Mouse (Mus musculus) stomach, embryonic 16.5 days (tissue): ENCODE results near the gene Whamm. TPM values are rescaled to one million over a fixed set of nuclear protein-coding genes. Genes with fewer than 3 reads are reported as not detected.

Experiments used
- ATAC-seq: fragments of 200-750 bp; cut with Nextera tagmentation; 2 replicates; pipeline ENCODE4 v1.8.0; 2017; ENCODE audit warnings: moderate number of reproducible peaks, moderate TSS enrichment; ENCODE audit not compliant: insufficient read depth, low FRiP score
- H3K27ac ChIP-seq: fragments of 300-500 bp; sonication (generic); 2 replicates; pipeline ENCODE4 v1.5.1; 2014; ENCODE audit warnings: low read length
- H3K27me3 ChIP-seq: fragments of 300-500 bp; sonication (generic); 2 replicates; pipeline ENCODE4 v1.6.1; 2014; ENCODE audit warnings: low read length, control low read depth, mixed read lengths; ENCODE audit not compliant: control insufficient read depth, insufficient read depth
- H3K36me3 ChIP-seq: fragments of 300-500 bp; sonication (generic); 2 replicates; pipeline ENCODE4 v1.6.1; 2014; ENCODE audit warnings: low read length; ENCODE audit not compliant: control insufficient read depth, insufficient read depth
- H3K4me1 ChIP-seq: fragments of 300-500 bp; sonication (generic); 2 replicates; pipeline ENCODE4 v1.6.1; 2014; ENCODE audit warnings: low read length, control low read depth, mixed read lengths; ENCODE audit not compliant: control insufficient read depth, insufficient read depth
- H3K4me2 ChIP-seq: fragments of 300-500 bp; sonication (generic); 2 replicates; pipeline ENCODE4 v1.6.1; 2014; ENCODE audit warnings: low read depth, low read length, mixed read lengths
- H3K4me3 ChIP-seq: fragments of 300-500 bp; sonication (generic); replicated peaks from 2 replicates; pipeline ENCODE4 v1.5.1; 2014; ENCODE audit warnings: mild to moderate bottlenecking, low read length
- H3K9ac ChIP-seq: fragments of 300-500 bp; sonication (generic); 2 replicates; pipeline ENCODE4 v1.6.1; 2014; ENCODE audit warnings: low read length
- H3K9me3 ChIP-seq: fragments of 300-500 bp; sonication (generic); replicated peaks from 2 replicates; pipeline ENCODE4 v1.6.1; 2016; ENCODE audit warnings: low read length, control low read depth; ENCODE audit not compliant: control insufficient read depth
- WGBS: fragments of 180-500 bp; shearing (Covaris S2); extraction: QIAGEN DNeasy Blood & Tissue Kit; methylation state at CpG from one replicate; pipeline ENCODE4 v1.1.7; 2014; 5-methylcytosine and 5-hydroxymethylcytosine counted together
- polyA plus RNA-seq: library from polyadenylated mRNA; unstranded; fragments of >200 nt; fragmentation: Nextera tagmentation; extraction: Ambion mirVana; gene quantifications from 2 replicates; pipeline ENCODE4 v1.2.1, GENCODE M21; 2015

Whamm gene
- polyA plus RNA-seq, 1 experiment from 2014 or later: 1.4 TPM

DNA sequence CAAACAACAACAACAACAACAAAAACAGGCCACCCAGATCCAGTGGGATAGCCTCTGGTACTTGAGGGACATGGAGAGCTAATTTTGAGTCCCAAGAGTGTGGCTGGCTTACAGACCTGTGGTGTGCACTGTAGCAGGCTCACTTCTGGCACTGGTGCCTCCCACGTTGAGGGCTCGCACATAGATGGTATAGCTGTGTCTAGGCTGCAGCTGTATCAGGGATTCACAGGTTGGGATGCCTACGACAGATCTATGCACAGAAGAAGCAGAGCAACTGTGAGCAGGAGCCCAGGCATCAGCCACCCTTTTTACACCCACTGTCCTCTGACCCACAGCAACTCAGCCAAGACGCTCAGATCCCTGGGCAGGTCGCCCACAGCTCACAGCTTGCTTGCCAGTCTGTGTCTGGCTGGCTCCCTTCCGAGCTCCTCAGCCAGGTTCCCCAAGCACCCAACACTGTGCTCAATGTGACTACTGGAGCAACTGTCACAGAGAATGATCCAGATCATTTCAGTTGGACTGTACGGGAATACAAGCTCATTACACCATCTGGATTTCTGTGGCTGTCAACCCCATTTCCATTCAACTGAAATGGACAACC, 29.0 kb upstream of the Whamm start:
- Histone ChIP-seq H3K36me3 (no peaks in the 10 kb centered on the region), H3K4me2 (no peak overlapping the region), H3K9ac (no peak overlapping the region), H3K27me3 (no peaks in the 10 kb centered on the region), H3K4me3 (no peak overlapping the region), H3K27ac (no peak overlapping the region), H3K9me3 (no peaks in the 10 kb centered on the region), H3K4me1 (no peaks in the 10 kb centered on the region)
- 90% methylated on average over 7 of the region's 7 CpGs for WGBS
- ATAC-seq: no peak

DNA sequence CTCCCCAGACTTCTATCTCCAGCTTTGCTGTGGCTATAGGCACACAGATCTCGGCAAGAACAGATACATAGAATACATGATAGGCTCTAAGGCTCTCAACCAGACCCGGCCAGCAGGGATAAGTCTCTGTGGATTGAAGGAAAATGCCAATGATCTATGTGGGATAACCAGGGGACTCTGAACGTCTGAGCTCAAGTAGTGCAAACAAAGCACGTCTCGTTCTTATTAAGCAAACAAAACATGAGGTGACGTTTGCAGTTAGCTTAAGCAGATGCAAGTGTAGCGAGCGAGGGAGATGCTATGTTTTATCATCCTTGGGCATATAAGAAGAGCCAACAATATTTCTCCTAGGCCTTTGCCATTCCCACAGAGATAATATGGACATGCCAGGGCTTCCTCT, 28.1 kb upstream of the Whamm start:
- Histone ChIP-seq H3K27ac (no peak overlapping the region), H3K36me3 (no peaks in the 10 kb centered on the region), H3K9me3 (no peaks in the 10 kb centered on the region), H3K9ac (no peak overlapping the region), H3K4me2 (no peak overlapping the region), H3K4me1 (no peaks in the 10 kb centered on the region), H3K27me3 (no peaks in the 10 kb centered on the region), H3K4me3 (no peak overlapping the region)
- WGBS: 55% methylated on average over 8 of the region's 8 CpGs
- ATAC-seq: no peak

DNA sequence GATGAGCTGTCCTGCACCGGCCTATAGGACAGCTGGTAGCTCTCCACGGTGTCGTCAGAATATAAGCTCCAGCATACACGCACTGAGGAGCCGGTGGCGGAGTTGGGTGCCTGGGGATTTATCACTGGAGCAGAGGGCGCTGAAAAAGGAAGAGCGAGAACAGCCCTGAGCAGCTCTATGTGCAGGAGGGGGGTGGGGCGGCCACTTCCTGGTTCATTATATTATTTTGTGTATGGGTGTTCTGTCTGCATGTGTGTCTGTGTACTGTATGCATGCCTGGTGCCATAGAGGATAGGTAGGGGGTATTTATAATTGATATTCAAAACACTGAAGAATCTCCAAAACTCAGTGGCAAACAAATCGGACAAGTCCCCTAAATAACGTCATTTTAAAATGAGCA, 22.2 kb upstream of the Whamm start:
- H3K9ac ChIP-seq: 0 out of 2 replicates have a peak overlapping the region, but pooled peaks have one; percentile 5
- no peaks in the 10 kb centered on the region for H3K27me3 ChIP-seq
- H3K4me1 ChIP-seq: no peaks in the 10 kb centered on the region
- 58% methylated on average over 11 of the region's 11 CpGs for WGBS
- H3K27ac ChIP-seq: no peak overlapping the region
- H3K4me2 ChIP-seq: no peak overlapping the region
- no peak for ATAC-seq
- no peak overlapping the region for H3K4me3 ChIP-seq
- no peaks in the 10 kb centered on the region for H3K36me3 ChIP-seq
- no peaks in the 10 kb centered on the region for H3K9me3 ChIP-seq

DNA sequence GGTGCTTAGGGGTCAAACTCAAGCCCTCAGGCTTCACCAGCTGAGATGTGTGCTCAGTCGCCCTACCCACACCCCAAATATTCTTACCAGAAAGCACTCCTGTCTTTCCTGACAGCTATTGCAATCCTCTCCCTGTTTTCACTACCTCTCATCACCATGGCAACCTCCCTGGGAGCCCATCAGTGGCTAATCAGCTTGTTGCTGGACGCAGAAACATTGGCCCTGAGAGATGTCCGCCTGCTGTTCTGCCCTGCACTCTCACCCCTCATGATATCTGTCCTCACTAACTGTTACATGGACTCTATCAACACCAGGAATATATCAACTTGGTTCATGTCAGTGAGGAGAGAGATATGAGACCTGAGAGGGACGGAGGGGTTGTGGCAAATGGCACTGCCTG, 17.5 kb upstream of the Whamm start:
- Histone ChIP-seq H3K27ac (no peak overlapping the region), H3K9ac (no peak overlapping the region), H3K27me3 (no peaks in the 10 kb centered on the region), H3K4me2 (no peak overlapping the region), H3K9me3 (no peaks in the 10 kb centered on the region), H3K4me1 (no peaks in the 10 kb centered on the region), H3K4me3 (no peak overlapping the region), H3K36me3 (no peaks in the 10 kb centered on the region)
- WGBS: 65% methylated on average over 4 of the region's 4 CpGs
- no peak for ATAC-seq

DNA sequence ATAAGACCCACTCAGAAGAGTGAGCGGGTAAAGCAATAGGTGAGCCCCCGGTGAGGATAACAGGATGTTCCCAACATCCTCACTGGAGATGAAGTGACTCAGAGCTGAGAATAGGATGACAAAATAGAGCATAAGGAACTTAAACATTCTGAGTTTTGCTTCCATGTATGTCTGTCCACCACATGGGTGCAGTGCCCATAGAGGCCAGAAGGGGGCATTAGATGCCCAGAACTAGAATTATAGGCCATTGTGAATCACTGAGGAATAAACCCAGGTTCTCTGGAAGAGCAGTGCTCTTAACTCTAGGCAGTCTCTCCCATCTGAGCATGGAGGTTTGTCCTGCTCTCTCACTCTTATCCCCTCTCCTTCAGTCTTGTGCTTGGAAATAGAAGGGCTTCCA, 16.7 kb upstream of the Whamm start:
- WGBS: 83% methylated on average over 2 of the region's 2 CpGs
- no peak overlapping the region for H3K4me2 ChIP-seq

DNA sequence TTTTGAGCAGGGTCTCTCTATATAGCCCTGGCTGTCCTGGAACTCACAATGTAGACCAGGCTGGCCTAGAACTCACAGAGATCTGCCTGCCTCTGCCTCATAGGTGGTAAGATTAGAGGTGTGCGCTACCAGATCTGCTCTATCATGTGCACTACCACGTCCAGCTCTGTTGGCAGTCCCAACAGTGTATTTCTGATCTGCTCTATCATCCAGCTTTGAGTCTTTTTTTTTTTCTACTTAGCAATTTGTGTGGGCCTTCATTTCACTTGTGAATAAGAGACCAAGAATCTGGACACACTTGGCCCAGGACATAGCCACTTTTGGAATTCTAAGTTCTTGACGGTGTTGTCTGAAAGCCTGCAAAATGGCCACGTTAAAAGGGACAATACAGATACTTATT, 14.2 kb upstream of the Whamm start:
- H3K27ac ChIP-seq: no peak overlapping the region

More for the DNA sequence above, 16.7 kb upstream of the Whamm start:
- no peak overlapping the region for H3K9ac ChIP-seq
- H3K4me3 ChIP-seq: no peak overlapping the region
- no peaks in the 10 kb centered on the region for H3K36me3 ChIP-seq
- no peak overlapping the region for H3K27ac ChIP-seq
- H3K9me3 ChIP-seq: no peaks in the 10 kb centered on the region
- H3K27me3 ChIP-seq: no peaks in the 10 kb centered on the region
- no peaks in the 10 kb centered on the region for H3K4me1 ChIP-seq
- ATAC-seq: no peak

DNA sequence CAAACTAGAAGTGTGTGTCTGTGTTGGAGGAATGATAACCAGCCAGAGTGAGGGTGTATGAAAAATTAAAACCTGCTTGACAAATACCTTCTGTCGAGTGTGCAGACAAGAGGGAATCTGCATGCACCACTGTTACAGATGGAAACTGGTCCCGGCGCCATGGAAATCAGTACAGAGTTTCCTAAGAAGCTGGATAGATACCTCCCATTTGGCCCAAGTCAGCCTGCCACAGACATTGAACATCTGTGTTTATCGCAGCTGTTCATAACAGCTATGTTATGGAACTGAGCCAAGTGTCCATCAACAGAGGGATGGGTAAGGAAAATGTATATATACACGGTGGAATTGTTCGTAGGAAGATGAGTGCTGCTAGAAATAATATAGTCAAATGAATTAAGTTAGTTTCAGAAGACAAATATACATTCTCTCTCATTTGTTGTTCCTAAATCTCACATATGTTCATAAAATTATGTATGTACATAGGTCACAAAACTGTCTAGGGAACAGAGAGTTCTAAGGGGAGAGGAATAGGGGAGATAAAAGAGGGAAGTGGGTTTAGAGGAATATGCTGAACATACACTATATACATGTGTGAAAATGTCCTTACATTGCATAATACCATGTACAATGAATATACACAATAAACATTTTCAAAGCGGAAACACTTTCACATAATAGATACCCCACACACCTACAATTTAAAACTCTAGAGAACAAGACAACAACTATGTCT, 13.6 kb upstream of the Whamm start:
- no peak overlapping the region for H3K9ac ChIP-seq
- H3K4me2 ChIP-seq: no peak overlapping the region
- H3K9me3 ChIP-seq: no peaks in the 10 kb centered on the region
- no peak overlapping the region for H3K4me3 ChIP-seq
- 49% methylated on average over 7 of the region's 7 CpGs for WGBS
- no peak for ATAC-seq
- H3K4me1 ChIP-seq: no peaks in the 10 kb centered on the region
- H3K36me3 ChIP-seq: no peaks in the 10 kb centered on the region
- H3K27ac ChIP-seq: no peak overlapping the region
- no peaks in the 10 kb centered on the region for H3K27me3 ChIP-seq

More for the DNA sequence above, 14.2 kb upstream of the Whamm start:
- Histone ChIP-seq H3K4me3 (no peak overlapping the region), H3K9ac (no peak overlapping the region), H3K9me3 (no peaks in the 10 kb centered on the region), H3K36me3 (no peaks in the 10 kb centered on the region), H3K4me1 (no peaks in the 10 kb centered on the region), H3K4me2 (no peak overlapping the region), H3K27me3 (no peaks in the 10 kb centered on the region)
- ATAC-seq: no peak
- 59% methylated on average over 4 of the region's 4 CpGs for WGBS

DNA sequence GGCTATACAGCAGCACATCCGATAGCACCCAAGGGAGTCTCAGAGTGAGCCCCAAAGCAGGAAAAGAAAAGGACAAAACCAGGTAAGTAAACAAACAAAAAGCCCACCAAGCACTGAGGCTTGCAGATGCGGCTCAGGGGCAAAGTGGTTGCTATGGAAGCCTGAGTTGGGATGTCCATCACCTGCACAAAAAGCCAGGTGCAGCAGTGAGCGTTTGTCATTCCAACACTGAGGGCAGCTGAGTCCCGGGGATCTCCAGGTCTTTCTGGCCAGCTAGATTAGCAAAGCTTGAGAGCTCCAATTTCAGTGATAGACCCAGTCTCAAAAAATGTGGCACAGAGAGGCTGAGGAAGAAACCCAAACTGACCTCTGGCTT, 13.1 kb upstream of the Whamm start:
- ATAC-seq: no peak

DNA sequence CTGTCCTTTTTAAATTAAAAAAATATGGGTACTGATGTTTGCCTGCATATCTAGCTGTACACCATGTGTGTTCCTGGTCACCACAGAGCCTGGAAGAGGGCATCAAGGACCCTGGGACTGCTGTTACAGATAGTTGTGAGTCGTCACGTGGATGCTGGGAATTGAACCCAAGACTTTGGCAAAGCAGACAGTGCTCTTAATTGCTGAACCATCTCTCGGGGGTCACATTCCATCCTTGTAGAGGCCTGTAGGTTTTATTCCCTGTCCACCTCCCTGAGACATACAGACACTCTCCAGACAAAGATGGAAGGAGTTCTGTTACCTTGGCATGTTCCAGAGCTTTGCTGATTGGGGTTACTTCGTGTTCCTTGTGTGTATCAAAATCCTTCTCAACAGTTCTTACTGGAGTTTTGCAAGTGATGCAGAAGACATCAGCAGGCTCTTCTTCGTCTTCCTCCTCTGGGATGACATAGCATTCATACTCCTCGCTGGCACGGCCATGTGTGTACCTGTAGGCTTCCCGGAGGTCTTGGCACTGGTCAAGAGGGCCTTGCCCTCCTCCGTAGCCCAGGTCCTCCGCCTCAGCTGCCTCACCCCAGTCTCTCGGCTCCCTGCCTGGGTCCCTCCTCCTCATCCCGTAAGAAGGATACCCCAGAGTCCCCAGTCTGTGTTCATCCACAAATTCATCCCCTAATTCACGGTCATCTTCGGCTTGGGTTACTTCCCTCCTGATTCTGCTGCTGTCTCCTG, 11.7 kb upstream of the Whamm start:
- Histone ChIP-seq H3K36me3 (no peaks in the 10 kb centered on the region), H3K9me3 (no peaks in the 10 kb centered on the region), H3K4me3 (no peak overlapping the region), H3K9ac (no peak overlapping the region), H3K27ac (no peak overlapping the region), H3K27me3 (no peaks in the 10 kb centered on the region), H3K4me1 (no peaks in the 10 kb centered on the region), H3K4me2 (no peak overlapping the region)
- no peak for ATAC-seq
- 87% methylated on average over 14 of the region's 14 CpGs for WGBS

More for the DNA sequence above, 13.1 kb upstream of the Whamm start:
- H3K9ac ChIP-seq: no peak overlapping the region
- no peaks in the 10 kb centered on the region for H3K36me3 ChIP-seq
- no peaks in the 10 kb centered on the region for H3K4me1 ChIP-seq
- no peaks in the 10 kb centered on the region for H3K27me3 ChIP-seq
- no peaks in the 10 kb centered on the region for H3K9me3 ChIP-seq
- H3K27ac ChIP-seq: no peak overlapping the region
- no peak overlapping the region for H3K4me3 ChIP-seq
- WGBS: 49% methylated on average over 4 of the region's 4 CpGs
- no peak overlapping the region for H3K4me2 ChIP-seq
